Mouse (Mus musculus) E14TG2a.4 (cell line): ENCODE measurements around the gene Ust.

Source experiments
- CTCF ChIP-seq: conservative IDR thresholded peaks from 2 replicates; pipeline ENCODE4 v1.5.1; 2014; ENCODE audit warnings: low read length
- POU5F1 ChIP-seq: IDR thresholded peaks from 2 replicates; pipeline ENCODE4 v1.6.1; 2014; ENCODE audit warnings: low read length, borderline replicate concordance

- TF ChIP-seq CTCF (no peak), POU5F1 (no peak)
Observed at GRCm38 (mm10) chr10:8471012-8471411, 47.6 kb downstream of the Ust start.
